9 mouse cellular contexts compared by ENCODE assay signal in the genomic region with DNA sequence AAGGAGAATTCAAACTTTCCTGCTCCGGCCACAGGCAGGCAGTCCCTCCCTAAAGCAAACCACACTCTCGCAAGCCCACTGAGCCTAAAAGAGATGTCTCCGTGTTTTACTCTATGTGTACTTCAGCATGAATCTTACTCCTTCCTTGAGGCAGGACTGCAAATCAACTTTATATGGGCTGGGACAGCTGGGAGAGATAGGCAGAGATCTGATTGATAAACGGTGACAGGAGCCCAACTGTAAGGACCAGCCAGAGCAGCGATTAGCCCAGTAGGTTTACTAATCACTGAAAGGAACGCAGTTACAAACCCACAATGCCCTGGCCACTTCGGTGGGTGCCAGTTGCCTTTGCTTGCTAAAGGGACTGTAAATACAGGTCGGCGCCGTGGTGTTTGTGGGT. TPM values are rescaled to one million over a fixed set of nuclear protein-coding genes. Genes with fewer than 3 reads are reported as not detected.
A peak's percentile ranks its signal among the peaks of the same experiment; 100 is the strongest.
DNase-seq lines count a peak whose midpoint lies in the region; ATAC-seq and TF ChIP-seq lines count a peak whose summit lies in the region.
"Had no signal": no experiment of that assay in that cellular context is flagged by ENCODE, and none has a peak within 500 bp of the region (broad histone marks: within the 10 kb centered on the region; RNA-seq: fewer than 3 reads in every experiment).

No protein-coding gene starts in this region.

- no peak overlapping the region for H3K27ac ChIP-seq in forebrain, embryonic 12.5 days
- no peak overlapping the region for H3K27ac ChIP-seq in limb, embryonic 15.5 days
- no peak overlapping the region for H3K27ac ChIP-seq in kidney, adult 2 months (ENCODE audit: insufficient read depth, low read depth, low read length)

- peak overlapping the region; percentile 41 for H3K4me2 ChIP-seq in forebrain, embryonic 12.5 days
- peak overlapping the region; percentile 36 for H3K4me2 ChIP-seq in limb, embryonic 15.5 days

- 15% methylated on average over 10 of the region's 10 CpGs for WGBS in lung, adult 2 months
- WGBS in forebrain, embryonic 12.5 days = 36% methylated on average over 10 of the region's 10 CpGs
- 29% methylated on average over 10 of the region's 10 CpGs for WGBS in limb, embryonic 15.5 days
- WGBS in kidney, adult 2 months = 36% methylated on average over 10 of the region's 10 CpGs

- intact Hi-C loops in left cerebral cortex, postnatal 10 days (cut with DNase I) = no loop called here

- no peak for ATAC-seq in forebrain, embryonic 12.5 days (ENCODE audit: low FRiP score)
- ATAC-seq in limb, embryonic 15.5 days (ENCODE audit: insufficient number of reproducible peaks, low FRiP score, low TSS enrichment, low read depth) = no peak
- ATAC-seq in cerebellum, adult (ENCODE audit: insufficient number of reproducible peaks, low FRiP score, low TSS enrichment) = no peak

- peak overlapping the region; percentile 36; the same call in 1 of the 2 replicates for H3K9ac ChIP-seq in forebrain, embryonic 12.5 days
- H3K9ac ChIP-seq in limb, embryonic 15.5 days = no peak overlapping the region

- H3K36me3 ChIP-seq in forebrain, embryonic 12.5 days (replicated peaks) = no peaks in the 10 kb centered on the region
- no peaks in the 10 kb centered on the region for H3K36me3 ChIP-seq in limb, embryonic 15.5 days
- H3K36me3 ChIP-seq in kidney, adult 2 months (ENCODE audit: control insufficient read depth, insufficient read depth, low read length) = no peaks in the 10 kb centered on the region

- H3K4me1 ChIP-seq in lung, adult 2 months (ENCODE audit: control insufficient read depth, insufficient read depth, low read length) = 0 out of 2 replicates have a peak, but pooled peaks cover 2% of the 10 kb centered on the region
- no peaks in the 10 kb centered on the region for H3K4me1 ChIP-seq in forebrain, embryonic 12.5 days
- H3K4me1 ChIP-seq in limb, embryonic 15.5 days = peaks cover 3% of the 10 kb centered on the region; the same call in 1 of the 2 replicates
- H3K4me1 ChIP-seq in kidney, adult 2 months (ENCODE audit: control insufficient read depth, insufficient read depth, low read length) = no peaks in the 10 kb centered on the region

- DNase-seq in lung, adult 2 months = no peak
- DNase-seq in lung, postnatal 25 days (ENCODE audit: low spot score) = no peak
- DNase-seq in retina, embryonic 14.5 days (ENCODE audit: low spot score) = peak; percentile 37
- no peak for DNase-seq in left cerebral cortex, postnatal 10 days (ENCODE audit: extremely low spot score in 1 of 2, low spot score in 2 of 2)
- DNase-seq in kidney, adult 2 months = no peak
- DNase-seq: adrenal gland, postnatal 25 days had no signal

- TF ChIP-seq CTCF in lung, adult 2 months (IDR thresholded peaks at IDR 0.05; ENCODE audit: insufficient read depth, low read length) = no peak
- TF ChIP-seq CTCF in kidney, adult 2 months (conservative IDR thresholded peaks at IDR 0.05; ENCODE audit: insufficient read depth, insufficient read length, low read depth, low read length) = no peak

- H3K9me3 ChIP-seq in forebrain, embryonic 12.5 days = no peaks in the 10 kb centered on the region
- no peaks in the 10 kb centered on the region for H3K9me3 ChIP-seq in limb, embryonic 15.5 days

- H3K4me3 ChIP-seq in lung, adult 2 months (replicated peaks; ENCODE audit: extremely low read depth, low read depth, low read length) = peak overlapping the region; percentile 52
- H3K4me3 ChIP-seq in forebrain, embryonic 12.5 days (replicated peaks) = peak overlapping the region; percentile 25
- H3K4me3 ChIP-seq in limb, embryonic 15.5 days = peak overlapping the region; percentile 16
- no peak overlapping the region for H3K4me3 ChIP-seq in kidney, adult 2 months (ENCODE audit: insufficient read depth, low read depth, low read length)

- no peak for TF ChIP-seq POLR2A in lung, adult 2 months (IDR thresholded peaks at IDR 0.05; ENCODE audit: borderline replicate concordance, extremely low read depth, low read depth, low read length)
- TF ChIP-seq POLR2A in kidney, adult 2 months (IDR thresholded peaks at IDR 0.05; ENCODE audit: low read depth, low read length) = no peak

- peaks cover 5% of the 10 kb centered on the region; the same call in 1 of the 2 replicates for H3K27me3 ChIP-seq in forebrain, embryonic 12.5 days
- peaks cover 5% of the 10 kb centered on the region; the same call in 1 of the 2 replicates for H3K27me3 ChIP-seq in limb, embryonic 15.5 days
- H3K27me3 ChIP-seq in kidney, adult 2 months (replicated peaks; ENCODE audit: control insufficient read depth, insufficient read depth, low read length) = no peaks in the 10 kb centered on the region

RNA-seq across cellular contexts. Expression of a gene that starts 35.5 kb away (rescaled TPM):
- 0.08 and 0.17 TPM in 2 replicates for polyA plus RNA-seq in lung, adult 2 months (2012; rRNA removed)
- polyA plus RNA-seq in forebrain, embryonic 12.5 days (2016; fragmentation: Nextera tagmentation; extraction: Ambion mirVana) = not detected in 2 replicates
- polyA plus RNA-seq in limb, embryonic 15.5 days (2015; fragmentation: Nextera tagmentation; extraction: Ambion mirVana) = not detected in 2 replicates
- under 1 TPM; 0.24 to 0.84 TPM for total RNA-seq in left cerebral cortex, postnatal 10 days (2021)
- 0.24 and 0.38 TPM in 2 replicates for polyA plus RNA-seq in kidney, adult 2 months (2012; rRNA removed)
- total RNA-seq: adrenal gland, postnatal 25 days had no signal
